Mouse (Mus musculus): ENCODE results near the gene Snrpc. TPM values are rescaled to one million over a fixed set of nuclear protein-coding genes. Genes with fewer than 3 reads are reported as not detected.

Gene Snrpc
- polyA plus RNA-seq (2017; shearing (Covaris generic)) = 184 TPM

DNA sequence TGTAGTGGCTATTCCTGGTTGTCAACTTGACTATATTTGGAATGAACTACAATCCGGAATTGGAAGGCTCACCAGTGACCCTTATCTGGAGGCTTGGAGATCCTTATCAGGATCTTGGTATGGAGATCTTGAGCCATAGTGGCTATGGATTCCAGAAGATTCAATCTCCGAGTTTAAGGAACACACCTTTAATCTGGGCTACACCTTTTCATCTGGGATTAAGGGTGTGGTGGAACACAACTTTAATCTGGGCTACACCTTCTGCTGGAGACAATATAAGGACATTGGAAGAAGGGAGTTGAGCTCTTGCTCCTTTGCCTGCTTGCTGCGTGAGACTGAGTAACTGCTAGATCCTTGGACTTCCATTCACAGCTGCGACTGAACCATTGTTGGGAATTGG is at the start of gene Snrpc:
Gene Snrpc (plus strand): TSS at position 301 of the 400 bp plus-strand sequence.

DNA sequence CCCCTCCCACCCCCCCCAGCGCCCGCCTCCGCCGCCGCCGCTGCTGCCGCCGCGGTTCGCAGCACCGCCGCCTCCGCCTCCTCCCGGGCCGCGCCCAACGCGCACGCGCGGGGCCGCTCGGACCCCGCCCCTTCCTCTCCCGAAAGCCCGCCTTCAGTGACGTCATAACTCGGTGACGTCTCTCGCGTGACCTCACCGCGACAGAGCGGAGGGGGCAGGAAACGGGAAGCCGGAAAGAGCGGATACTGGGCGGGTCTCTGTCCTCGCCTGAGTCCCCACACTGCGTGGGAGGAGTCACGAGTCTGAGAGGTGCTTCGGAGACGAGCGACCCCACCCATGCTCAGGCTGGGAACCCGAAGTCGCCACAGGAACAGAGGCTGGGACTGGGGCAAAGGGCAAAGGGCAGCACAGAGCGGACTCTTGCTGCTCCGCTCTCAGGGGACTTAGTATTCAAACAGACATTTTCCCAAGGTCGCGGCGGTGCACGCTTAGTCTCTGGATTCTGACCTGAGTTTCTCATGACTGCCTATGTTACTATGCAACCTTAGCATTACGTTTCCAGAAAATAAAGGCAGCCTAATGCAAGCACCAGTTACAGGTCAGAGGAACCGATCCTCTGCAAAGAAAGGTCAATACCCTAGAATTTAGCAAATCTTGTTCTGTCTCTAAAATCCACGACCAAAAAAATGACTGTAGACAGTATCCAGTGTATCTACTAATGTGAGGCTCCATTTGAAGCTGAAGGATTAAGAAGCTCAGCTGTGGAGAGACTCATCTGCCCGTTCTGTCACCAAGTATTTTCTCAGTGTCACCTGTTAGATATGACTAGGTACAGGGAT is 17.2 kb upstream of the Snrpc start, which contains the start of gene D17Wsu92e:
Gene D17Wsu92e (minus strand): TSS at position 81 of the 839 bp plus-strand sequence.

DNA sequence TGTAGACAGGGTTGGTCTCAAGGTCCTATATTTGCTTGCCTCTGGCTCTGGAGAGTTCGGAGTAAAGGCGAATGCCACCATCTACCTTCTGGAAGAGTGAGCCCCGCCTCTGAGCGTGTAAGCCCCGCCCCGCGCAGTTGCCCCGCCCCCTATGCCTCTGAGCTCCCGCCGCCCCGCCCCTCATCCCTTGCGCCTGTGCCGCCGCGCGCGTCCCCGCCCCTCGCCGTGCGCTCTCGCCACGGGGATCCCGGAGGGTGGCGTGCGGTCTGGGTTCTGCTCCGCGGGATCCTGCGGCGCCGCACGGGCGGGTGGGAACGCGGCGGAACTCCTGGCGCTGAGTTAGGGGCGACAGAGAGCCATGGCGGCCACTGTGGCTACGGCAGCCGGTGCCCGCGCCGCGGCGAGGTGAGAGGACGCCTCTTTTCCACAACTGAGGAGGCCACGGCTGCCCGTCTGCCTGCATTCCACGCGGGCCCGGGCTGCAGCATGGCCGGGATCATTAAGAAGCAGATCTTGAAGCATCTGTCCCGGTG is 18.4 kb downstream of the Snrpc start, which contains the start of gene Uhrf1bp1:
Gene Uhrf1bp1 (plus strand): TSS at position 177 of the 533 bp plus-strand sequence.

Other genes with a start within 250 kb of the Snrpc start
- gene Nudt3, start 214.7 kb upstream of the Snrpc start, polyA plus RNA-seq (2017; shearing (Covaris generic)) = 93.1 TPM
- not detected for gene RPS10-NUDT3, start 202.9 kb upstream of the Snrpc start, polyA plus RNA-seq (2017; shearing (Covaris generic))
- gene Rps10, start 201.5 kb upstream of the Snrpc start, polyA plus RNA-seq (2017; shearing (Covaris generic)) = 1,002 TPM
- gene Pacsin1, start 182.6 kb upstream of the Snrpc start, polyA plus RNA-seq (2017; shearing (Covaris generic)) = 82.9 TPM
- gene Spdef, start 109.2 kb upstream of the Snrpc start, polyA plus RNA-seq (2017; shearing (Covaris generic)) = not detected
- gene D17Wsu92e, start 17.5 kb upstream of the Snrpc start, polyA plus RNA-seq (2017; shearing (Covaris generic)) = 22.6 TPM
- 2.8 TPM for gene Uhrf1bp1, start 18.3 kb downstream of the Snrpc start, polyA plus RNA-seq (2017; shearing (Covaris generic))
- gene Anks1, start 71.2 kb downstream of the Snrpc start, polyA plus RNA-seq (2017; shearing (Covaris generic)) = 15.4 TPM
- 48.0 TPM for gene Taf11, start 71.7 kb downstream of the Snrpc start, polyA plus RNA-seq (2017; shearing (Covaris generic))
- gene Tcp11, start 242.5 kb downstream of the Snrpc start, polyA plus RNA-seq (2017; shearing (Covaris generic)) = 0.95 TPM